In genomic region chr12:31369118-31369517, GRCm38 (mm10) we compare ENCODE assay signal across 28 mouse cellular contexts. TPM values are rescaled to one million over a fixed set of nuclear protein-coding genes. Genes with fewer than 3 reads are reported as not detected.
A peak's percentile ranks its signal among the peaks of the same experiment; 100 is the strongest.
DNase-seq lines count a peak whose midpoint lies in the region; ATAC-seq and TF ChIP-seq lines count a peak whose summit lies in the region.
"Had no signal": no experiment of that assay in that cellular context is flagged by ENCODE, and none has a peak within 500 bp of the region (broad histone marks: within the 10 kb centered on the region; RNA-seq: fewer than 3 reads in every experiment).

No protein-coding gene starts in this region.

- H3K27ac ChIP-seq in heart, embryonic 10.5 days, result peak overlapping the region; percentile 81
- H3K27ac ChIP-seq in heart, embryonic 16.5 days (ENCODE audit: low read length), result peak overlapping the region; percentile 61
- 0 out of 2 replicates have a peak overlapping the region, but pooled peaks have one; percentile 6 for H3K27ac ChIP-seq in testis, adult 2 months (ENCODE audit: control insufficient read depth, insufficient read depth, low read depth, low read length)
- H3K27ac ChIP-seq: embryonic facial prominence, embryonic 10.5 days; forebrain, embryonic 15.5 days; hindbrain, embryonic 14.5 days; limb, embryonic 13.5 days; liver, embryonic 12.5 days; neural tube, embryonic 15.5 days had no signal

- H3K9ac ChIP-seq in heart, embryonic 16.5 days (ENCODE audit: low read length), result no peak overlapping the region
- H3K9ac ChIP-seq: forebrain, embryonic 15.5 days; hindbrain, embryonic 14.5 days; limb, embryonic 13.5 days; liver, embryonic 12.5 days; neural tube, embryonic 15.5 days had no signal

- H3K9me3 ChIP-seq in heart, embryonic 10.5 days, result no peaks in the 10 kb centered on the region
- no peaks in the 10 kb centered on the region for H3K9me3 ChIP-seq in heart, embryonic 16.5 days (replicated peaks; ENCODE audit: control insufficient read depth, low read length)
- H3K9me3 ChIP-seq: embryonic facial prominence, embryonic 10.5 days; forebrain, embryonic 15.5 days; limb, embryonic 13.5 days; neural tube, embryonic 15.5 days had no signal

- H3K36me3 ChIP-seq in heart, embryonic 10.5 days, result no peaks in the 10 kb centered on the region
- H3K36me3 ChIP-seq in heart, embryonic 16.5 days (ENCODE audit: control insufficient read depth, insufficient read depth), result no peaks in the 10 kb centered on the region
- H3K36me3 ChIP-seq in testis, adult 2 months (ENCODE audit: control insufficient read depth, insufficient read depth, low read length), result no peaks in the 10 kb centered on the region
- H3K36me3 ChIP-seq: embryonic facial prominence, embryonic 10.5 days; forebrain, embryonic 15.5 days; limb, embryonic 13.5 days; liver, embryonic 12.5 days; neural tube, embryonic 15.5 days had no signal

- no peak overlapping the region for H3K4me3 ChIP-seq in heart, embryonic 10.5 days
- H3K4me3 ChIP-seq in heart, embryonic 16.5 days (ENCODE audit: low read length), result no peak overlapping the region
- H3K4me3 ChIP-seq in testis, adult 2 months (ENCODE audit: control insufficient read depth, low read depth, low read length), result peak overlapping the region; percentile 11; the same call in 1 of the 2 replicates
- H3K4me3 ChIP-seq: embryonic facial prominence, embryonic 10.5 days; forebrain, embryonic 15.5 days; limb, embryonic 13.5 days; liver, embryonic 12.5 days; neural tube, embryonic 15.5 days had no signal

- no peak for TF ChIP-seq POLR2A in testis, adult 2 months (IDR thresholded peaks at IDR 0.05; ENCODE audit: control insufficient read depth, low read depth, low read length)

- ATAC-seq in heart, embryonic 16.5 days (replicated peaks; ENCODE audit: extremely low read depth, insufficient read depth, low FRiP score), result 0 out of 2 replicates have a peak, but pooled peaks have one; percentile 46
- ATAC-seq: forebrain, embryonic 15.5 days; inflammation-experienced regulatory T-cells, adult 6 months; liver, embryonic 12.5 days; Patski had no signal

- 80% methylated on average over 1 of the region's 1 CpGs for WGBS in heart, embryonic 10.5 days
- WGBS in heart, embryonic 16.5 days, result 77% methylated on average over 1 of the region's 1 CpGs

- H3K4me1 ChIP-seq in heart, embryonic 10.5 days, result peaks cover 31% of the 10 kb centered on the region
- peaks cover 19% of the 10 kb centered on the region for H3K4me1 ChIP-seq in heart, embryonic 16.5 days (ENCODE audit: control insufficient read depth, insufficient read depth, low read length)
- H3K4me1 ChIP-seq in testis, adult 2 months (ENCODE audit: control insufficient read depth, insufficient read depth, low read length), result no peaks in the 10 kb centered on the region
- H3K4me1 ChIP-seq: forebrain, embryonic 15.5 days; limb, embryonic 13.5 days; liver, embryonic 12.5 days; neural tube, embryonic 15.5 days had no signal

- no peak for TF ChIP-seq CTCF in testis, adult 2 months (IDR thresholded peaks at IDR 0.05; ENCODE audit: control insufficient read depth, insufficient read depth, insufficient replicate concordance, low read depth, low read length)

- intact Hi-C loops in heart, postnatal 36 days (cut with DNase I), result no loop called here

- H3K4me2 ChIP-seq in heart, embryonic 16.5 days (ENCODE audit: low read depth, low read length), result no peak overlapping the region
- H3K4me2 ChIP-seq: forebrain, embryonic 15.5 days; hindbrain, embryonic 14.5 days; limb, embryonic 13.5 days; liver, embryonic 12.5 days; neural tube, embryonic 15.5 days had no signal

- DNase-seq in heart, embryonic 10.5 days (ENCODE audit: low spot score), result no peak
- no peak for DNase-seq in heart, postnatal 36 days
- no peak for DNase-seq in heart, adult 9 months (ENCODE audit: low spot score in 2 of 2)
- no peak for DNase-seq in testis, postnatal 10 days (ENCODE audit: low spot score)
- DNase-seq in adrenal gland, postnatal 14 days, result no peak
- DNase-seq: adrenal gland, adult 2 months; cerebellum, adult 2 months; cerebellum, postnatal 25 days; gastrocnemius, postnatal 10 days; kidney, adult 18-20 months; kidney, postnatal 4 days; layer of hippocampus, adult 9-11 months; lung, adult 18-20 months; lung, postnatal 10 days had no signal

- H3K27me3 ChIP-seq in heart, embryonic 10.5 days (ENCODE audit: insufficient read depth, poor library complexity, severe bottlenecking), result no peaks in the 10 kb centered on the region
- no peaks in the 10 kb centered on the region for H3K27me3 ChIP-seq in heart, embryonic 16.5 days (ENCODE audit: control insufficient read depth, insufficient read depth, low read length)
- no peaks in the 10 kb centered on the region for H3K27me3 ChIP-seq in testis, adult 2 months (ENCODE audit: control insufficient read depth, insufficient read depth, low read length)
- H3K27me3 ChIP-seq: forebrain, embryonic 15.5 days; limb, embryonic 13.5 days; liver, embryonic 12.5 days; neural tube, embryonic 15.5 days; Patski had no signal

RNA-seq across cellular contexts. Expression of gene Dld, which starts 17.9 kb away (rescaled TPM):
- polyA plus RNA-seq in heart, embryonic 10.5 days (2016; fragmentation: Nextera tagmentation; extraction: Ambion mirVana), result 166 and 209 TPM in 2 replicates
- total RNA-seq in heart, postnatal 36 days (2021), result 100 to 1,000 TPM; 417 to 433 TPM
- polyA plus RNA-seq in heart, embryonic 16.5 days (2015; fragmentation: Nextera tagmentation; extraction: Ambion mirVana), result 246 and 263 TPM in 2 replicates
- polyA plus RNA-seq in testis, adult 2 months (2012; rRNA removed), result 18.9 and 24.4 TPM in 2 replicates
- 433 and 455 TPM in 2 replicates for total RNA-seq in adrenal gland, postnatal 14 days (2021)

RNA-seq across cellular contexts. Expression of gene Slc26a3, which starts 21.6 kb away (rescaled TPM):
- 0.13 TPM in 1 of 2 replicates, not detected in the other for polyA plus RNA-seq in heart, embryonic 10.5 days (2016; fragmentation: Nextera tagmentation; extraction: Ambion mirVana)
- total RNA-seq in heart, postnatal 36 days (2021), result 1 to 10 TPM; 1.4 to 2.8 TPM
- polyA plus RNA-seq in heart, embryonic 16.5 days (2015; fragmentation: Nextera tagmentation; extraction: Ambion mirVana), result 0.21 and 0.33 TPM in 2 replicates
- 0.07 and 0.45 TPM in 2 replicates for polyA plus RNA-seq in testis, adult 2 months (2012; rRNA removed)
- 0.41 and 0.48 TPM in 2 replicates for total RNA-seq in adrenal gland, postnatal 14 days (2021)
- total RNA-seq: ES-E14; gastrocnemius, postnatal 10 days; granulocyte monocyte progenitor cell, adult 5-6 weeks; megakaryocyte progenitor cell, adult 5-6 weeks had no signal
- polyA plus RNA-seq: adrenal gland, adult 2 months; embryonic facial prominence, embryonic 10.5 days; hindbrain, embryonic 14.5 days; inflammation-experienced regulatory T-cells, adult 6 months; liver, embryonic 12.5 days; Patski; thymus, postnatal 0 days had no signal

Comparison
In these comparisons a context has a peak if more than half of its experiments do, and no peak if none do; other contexts are left out.
1. H3K27ac ChIP-seq: peak in every context shown above with its lines; median percentile 81 in heart, embryonic 10.5 days; 61 in heart, embryonic 16.5 days; 6 in testis, adult 2 months.